Mouse (Mus musculus) left cerebral cortex, postnatal 10 days (tissue): ENCODE data around the gene Ncf4. TPM values are rescaled to one million over a fixed set of nuclear protein-coding genes. Genes with fewer than 3 reads are reported as not detected.

Experiments used
- DNase-seq, 2 experiments: peaks; one replicate each; pipeline ENCODE4 v3.0.0; 2021 to 2022; ENCODE audit warnings: low spot score in 2 of 2, mixed read lengths in 1 of 2; ENCODE audit errors: extremely low spot score in 1 of 2
- intact Hi-C: fragments of 180-260 bp; cut with DNase I; formaldehyde crosslinking; loops from one replicate; pipeline ENCODE4 v1.15.1; 2025
- microRNA-seq: library from miRNA; unstranded; fragments of <30 nt; microRNA quantifications from one replicate; pipeline ENCODE4 v1.2.0, GENCODE M21; 2022
- total RNA-seq, 2 experiments: library from RNA; stranded (reverse); gene quantifications; 2 replicates each; pipeline ENCODE4 v1.2.3; 2021

Gene Ncf4
- total RNA-seq, 2 experiments from 2014 or later, result 0.89 to 1.0 TPM

- DNase-seq, result no peak
- intact Hi-C loops, result no loop called here
Measured at GRCm38 (mm10) chr15:78299641-78300040, 55.0 kb downstream of the Ncf4 start.

DNA sequence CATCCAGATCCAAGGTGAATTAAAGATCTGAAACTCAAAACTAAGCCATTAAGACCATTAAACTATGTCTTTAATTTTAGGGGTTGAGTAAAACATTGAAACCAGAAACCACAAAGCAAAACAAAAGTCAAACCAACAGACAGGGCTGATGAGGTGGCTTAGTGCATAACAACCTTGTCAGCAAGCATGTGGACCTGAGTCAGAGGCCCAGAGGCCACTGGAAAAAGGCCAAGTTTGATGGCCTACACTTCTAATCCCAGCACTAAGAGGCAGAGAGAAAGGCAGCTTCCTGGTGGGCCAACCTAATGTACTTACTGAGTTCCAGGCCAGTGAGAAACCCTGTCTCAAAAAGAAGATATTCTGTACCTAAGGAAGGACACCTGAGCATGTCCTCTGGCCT lies 56.2 kb downstream of the Ncf4 start:
- DNase-seq, result no peak
- intact Hi-C loops, result no loop called here

GRCm38 (mm10) chr15:78302718-78303117 lies 58.1 kb downstream of the Ncf4 start:
- intact Hi-C loops, result no loop called here

DNA sequence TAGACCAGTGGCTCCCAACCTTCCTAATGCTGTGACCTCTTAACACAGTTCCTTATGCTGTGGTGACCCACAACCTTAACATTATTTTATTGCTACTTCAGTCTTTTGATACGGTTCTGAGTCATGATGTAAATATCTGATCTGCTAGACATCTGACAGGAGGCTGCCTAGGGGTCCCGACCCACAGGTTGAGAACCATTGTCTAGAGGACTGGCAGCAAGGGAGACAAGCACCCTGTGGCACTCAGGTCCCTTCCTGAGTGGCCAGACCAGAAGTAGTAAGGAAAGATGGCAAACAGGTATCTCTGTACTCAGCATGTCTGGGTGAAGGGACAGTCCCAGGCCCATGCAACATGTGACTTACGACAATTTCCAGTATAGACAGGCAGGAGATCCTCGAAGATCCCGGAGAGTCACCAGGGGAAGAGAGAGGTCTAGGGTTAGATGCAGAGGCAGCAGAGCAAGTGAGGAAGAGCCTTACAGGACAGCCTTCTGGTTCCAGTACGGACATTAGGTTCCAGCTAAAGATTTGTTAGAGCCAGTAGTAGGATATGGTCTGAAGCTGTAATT lies 59.1 kb downstream of the Ncf4 start:
- DNase-seq, result no peak
- intact Hi-C loops, result no loop called here

More at GRCm38 (mm10) chr15:78302718-78303117, 58.1 kb downstream of the Ncf4 start:
- no peak for DNase-seq

GRCm38 (mm10) chr15:78305341-78305933 lies 60.8 kb downstream of the Ncf4 start, which contains the start of gene Csf2rb2:
Csf2rb2 (minus strand) TSS chr15:78305721.
- intact Hi-C loops, result no loop called here

GRCm38 (mm10) chr15:78309865-78310264 lies 65.3 kb downstream of the Ncf4 start:
- intact Hi-C loops, result no loop called here
- no peak for DNase-seq

More at GRCm38 (mm10) chr15:78305341-78305933, 60.8 kb downstream of the Ncf4 start, which contains the start of gene Csf2rb2:
- DNase-seq, result no peak

DNA sequence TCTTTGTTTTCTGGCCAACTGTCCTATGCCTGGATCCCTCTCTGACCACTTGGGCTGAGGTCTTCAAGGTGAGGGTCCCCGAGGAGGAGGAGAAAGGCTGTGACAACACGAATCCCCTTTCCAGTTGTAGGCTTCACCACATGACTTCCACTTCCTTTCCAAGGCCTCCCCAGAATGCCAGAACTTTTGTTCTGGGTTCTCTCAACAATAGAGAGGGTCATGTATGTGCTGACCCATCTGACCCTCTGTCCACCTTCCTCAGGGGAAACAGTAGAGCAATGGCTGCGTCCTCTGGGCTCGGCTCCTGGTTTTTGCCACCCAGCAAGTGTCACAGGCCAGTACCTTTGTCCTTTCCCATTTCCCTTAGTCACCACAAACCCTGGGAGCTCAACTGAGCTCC lies 66.4 kb downstream of the Ncf4 start:
- no peak for DNase-seq
- intact Hi-C loops, result no loop called here

Small RNA genes lying within 50 kb of the gene (microRNA-seq; reads per million reads assigned to microRNA genes)
- gene Mir7676-1, result not detected

Other genes starting within 250 kb of the Ncf4 start
- 10 to 100 TPM; 53.3 to 55.1 TPM for gene Cacng2, start 124.8 kb upstream of the Ncf4 start, total RNA-seq
- 10 to 100 TPM; 39.3 to 39.9 TPM for gene Ift27, start 70.7 kb upstream of the Ncf4 start, total RNA-seq
- gene Pvalb, start 38.4 kb upstream of the Ncf4 start, total RNA-seq, result 1 to 10 TPM; 4.4 to 5.0 TPM
- gene Csf2rb2, start 60.9 kb downstream of the Ncf4 start, total RNA-seq, result under 1 TPM; 0.69 to 0.77 TPM
- gene Csf2rb, start 81.0 kb downstream of the Ncf4 start, total RNA-seq, result 1 to 10 TPM; 2.3 TPM
- gene Tex33, start 151.1 kb downstream of the Ncf4 start, total RNA-seq, result under 1 TPM; 0.39 to 0.51 TPM
- 10 to 100 TPM; 33.8 to 42.9 TPM for gene Tst, start 161.1 kb downstream of the Ncf4 start, total RNA-seq
- 10 to 100 TPM; 56.3 to 56.5 TPM for gene Mpst, start 161.6 kb downstream of the Ncf4 start, total RNA-seq
- gene Kctd17, start 183.8 kb downstream of the Ncf4 start, total RNA-seq, result 100 to 1,000 TPM; 239 to 255 TPM
- not detected for gene Tmprss6, start 223.8 kb downstream of the Ncf4 start, total RNA-seq